Mouse (Mus musculus) thymus, adult 2 months (tissue): ENCODE measurements around the gene Nhlrc2.

Source experiments
- CTCF ChIP-seq: fragments of 200-500 bp; IDR thresholded peaks from 2 replicates; pipeline ENCODE4 v1.5.1; 2012; ENCODE audit warnings: mild to moderate bottlenecking, control low read depth, low read length, moderate library complexity, borderline replicate concordance; ENCODE audit not compliant: control insufficient read depth, poor library complexity, insufficient read depth; ENCODE audit errors: extremely low read depth
- POLR2A ChIP-seq: fragments of 200-500 bp; IDR thresholded peaks from 2 replicates; pipeline ENCODE4 v1.6.1; 2012; ENCODE audit warnings: mild to moderate bottlenecking, low read length, control low read depth, moderate library complexity; ENCODE audit not compliant: control insufficient read depth, poor library complexity, insufficient read depth; ENCODE audit errors: extremely low read depth

DNA sequence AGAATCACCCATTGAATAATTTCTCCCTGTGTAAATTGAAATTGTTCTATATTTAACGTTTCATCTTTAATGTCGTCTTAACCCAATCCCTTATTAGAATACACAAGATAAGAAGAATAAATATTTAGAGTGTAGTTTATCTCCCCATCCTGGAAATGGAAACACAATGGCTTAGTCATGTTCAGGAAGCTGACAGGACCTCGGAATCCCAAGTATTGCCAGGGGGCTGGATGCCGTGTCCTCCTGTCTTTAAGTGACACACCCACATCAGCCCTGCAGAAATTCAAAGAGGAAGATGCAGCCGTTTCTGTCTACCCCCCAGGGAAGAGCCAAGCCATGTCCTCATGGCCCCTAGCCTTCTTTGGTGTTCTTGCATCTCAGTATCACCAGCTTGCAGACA lies 60.9 kb downstream of the Nhlrc2 start:
- TF ChIP-seq CTCF (no peak), POLR2A (no peak)
